Mouse (Mus musculus): ENCODE measurements at regions not wholly inside any gene's neighbourhood (a gene's known extent, or its start where the extent isn't known, plus 50 kb on each side); places are given as distances from the start of the nearest gene placed in this dataset.

- no peak for ATAC-seq (replicated peaks; ENCODE audit: insufficient number of reproducible peaks, low FRiP score, low TSS enrichment, poor library complexity, severe bottlenecking)
Observed at GRCm38 (mm10) chr15:88503896-88504295, 96.2 kb upstream of the Zdhhc25 start.

- no peak for ATAC-seq (replicated peaks; ENCODE audit: insufficient number of reproducible peaks, low FRiP score, low TSS enrichment, poor library complexity, severe bottlenecking)
Observed at GRCm38 (mm10) chr15:88505491-88506119, 94.5 kb upstream of the Zdhhc25 start.

GRCm38 (mm10) chr15:88507886-88508285 lies 92.2 kb upstream of the Zdhhc25 start:
- no peak for ATAC-seq (replicated peaks; ENCODE audit: insufficient number of reproducible peaks, low FRiP score, low TSS enrichment, poor library complexity, severe bottlenecking)

- ATAC-seq (replicated peaks; ENCODE audit: insufficient number of reproducible peaks, low FRiP score, low TSS enrichment, poor library complexity, severe bottlenecking): no peak
Observed at GRCm38 (mm10) chr15:88508971-88509370, 91.1 kb upstream of the Zdhhc25 start.

GRCm38 (mm10) chr15:88509626-88510025 lies 90.5 kb upstream of the Zdhhc25 start:
- ATAC-seq (replicated peaks; ENCODE audit: insufficient number of reproducible peaks, low FRiP score, low TSS enrichment, poor library complexity, severe bottlenecking): no peak

- no peak for ATAC-seq (replicated peaks; ENCODE audit: insufficient number of reproducible peaks, low FRiP score, low TSS enrichment, poor library complexity, severe bottlenecking)
Observed at GRCm38 (mm10) chr15:88514091-88514490, 86.0 kb upstream of the Zdhhc25 start.

- ATAC-seq (replicated peaks; ENCODE audit: insufficient number of reproducible peaks, low FRiP score, low TSS enrichment, poor library complexity, severe bottlenecking): no peak
Observed at GRCm38 (mm10) chr15:88531218-88531617, 68.9 kb upstream of the Zdhhc25 start.

- no peak for ATAC-seq (replicated peaks; ENCODE audit: insufficient number of reproducible peaks, low FRiP score, low TSS enrichment, poor library complexity, severe bottlenecking)
Observed at GRCm38 (mm10) chr15:88532008-88532407, 68.1 kb upstream of the Zdhhc25 start.

GRCm38 (mm10) chr15:88533354-88533753 lies 66.7 kb upstream of the Zdhhc25 start:
- ATAC-seq (replicated peaks; ENCODE audit: insufficient number of reproducible peaks, low FRiP score, low TSS enrichment, poor library complexity, severe bottlenecking): no peak

GRCm38 (mm10) chr15:88535516-88535915 lies 64.6 kb upstream of the Zdhhc25 start:
- ATAC-seq (replicated peaks; ENCODE audit: insufficient number of reproducible peaks, low FRiP score, low TSS enrichment, poor library complexity, severe bottlenecking): no peak

- ATAC-seq (replicated peaks; ENCODE audit: insufficient number of reproducible peaks, low FRiP score, low TSS enrichment, poor library complexity, severe bottlenecking): no peak
Observed at GRCm38 (mm10) chr15:88537190-88537589, 62.9 kb upstream of the Zdhhc25 start.

- no peak for ATAC-seq (replicated peaks; ENCODE audit: insufficient number of reproducible peaks, low FRiP score, low TSS enrichment, poor library complexity, severe bottlenecking)
Observed at GRCm38 (mm10) chr15:88542567-88542966, 57.5 kb upstream of the Zdhhc25 start.

- ATAC-seq (replicated peaks; ENCODE audit: insufficient number of reproducible peaks, low FRiP score, low TSS enrichment, poor library complexity, severe bottlenecking): no peak
Observed at GRCm38 (mm10) chr15:88544216-88544615, 55.9 kb upstream of the Zdhhc25 start.

GRCm38 (mm10) chr15:88548261-88548660 lies 51.8 kb upstream of the Zdhhc25 start:
- no peak for ATAC-seq (replicated peaks; ENCODE audit: insufficient number of reproducible peaks, low FRiP score, low TSS enrichment, poor library complexity, severe bottlenecking)

Measured in monocyte, adult 5-6 weeks (primary cell).